Mouse (Mus musculus): Measurements from ENCODE around the gene D5Ertd579e. TPM values are rescaled to one million over a fixed set of nuclear protein-coding genes. Genes with fewer than 3 reads are reported as not detected.

D5Ertd579e gene
- polyA plus RNA-seq, 1 experiment from 2014 or later = 33.2 TPM

DNA sequence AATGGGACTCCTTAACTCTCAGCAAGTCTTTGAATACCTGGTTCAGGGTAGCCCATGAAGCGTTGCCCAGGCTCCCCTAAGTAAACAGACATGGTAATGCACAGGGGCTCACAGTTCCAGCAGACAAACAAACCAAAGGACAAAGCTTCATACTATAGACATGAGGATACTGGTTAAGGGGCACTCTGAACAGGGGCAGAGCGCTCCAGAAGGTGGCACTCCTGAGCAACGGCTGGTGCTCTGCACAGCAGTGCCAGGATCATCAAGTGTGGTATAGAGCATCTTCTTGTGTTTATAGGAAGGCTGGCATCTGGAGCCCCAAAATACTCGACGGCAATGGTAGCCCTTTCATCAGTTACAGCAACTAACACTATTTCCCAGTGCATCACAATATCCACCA lies 92.8 kb downstream of the D5Ertd579e start:
- no peaks in the 10 kb centered on the region for H3K9me3 ChIP-seq (ENCODE audit: control insufficient read depth, low read length)
- H3K4me3 ChIP-seq (ENCODE audit: control insufficient read depth in 1 of 2, insufficient read depth in 1 of 2, low read depth in 1 of 2, low read length in 2 of 2) = no peak overlapping the region
- no peak overlapping the region for H3K4me2 ChIP-seq (ENCODE audit: low read length)
- no peak overlapping the region for H3K27ac ChIP-seq (replicated peaks in 1 of 2; ENCODE audit: control insufficient read depth in 1 of 2, insufficient read depth in 1 of 2, low read depth in 2 of 2, low read length in 2 of 2)
- H3K9ac ChIP-seq (ENCODE audit: low read length) = no peak overlapping the region
- no peaks in the 10 kb centered on the region for H3K27me3 ChIP-seq (ENCODE audit: control insufficient read depth, insufficient read depth, low read length)
- H3K4me1 ChIP-seq (ENCODE audit: control insufficient read depth in 2 of 2, insufficient read depth in 2 of 2, low read length in 2 of 2) = no peaks in the 10 kb centered on the region
- H3K36me3 ChIP-seq (ENCODE audit: control insufficient read depth, insufficient read depth, low read length) = peaks cover 92% of the 10 kb centered on the region
- no peak for ATAC-seq (ENCODE audit: insufficient number of reproducible peaks, insufficient read depth, low FRiP score, low read depth)
- 76% methylated on average over 5 of the region's 5 CpGs for WGBS

DNA sequence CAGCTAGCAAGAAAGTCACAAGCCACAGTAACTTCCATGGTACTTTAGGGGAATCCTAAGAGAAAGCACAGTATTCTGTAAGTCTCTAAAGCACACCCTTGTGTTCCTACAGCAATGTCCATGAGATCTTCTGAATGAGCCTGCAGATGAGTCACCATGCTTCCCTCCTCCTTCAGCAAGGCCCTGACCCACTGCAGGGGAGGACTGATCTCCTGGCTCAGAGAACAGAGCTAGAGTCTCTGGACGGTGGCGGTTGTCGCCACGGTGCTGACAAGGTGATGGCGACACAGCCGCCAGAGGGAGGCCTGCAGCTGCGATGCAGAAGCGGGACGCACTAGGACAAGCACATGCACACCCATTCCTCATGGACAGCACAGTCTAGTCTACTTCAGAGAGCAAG lies 93.8 kb downstream of the D5Ertd579e start:
- Histone ChIP-seq H3K36me3 (ENCODE audit: control insufficient read depth, insufficient read depth, low read length) (peaks cover 84% of the 10 kb centered on the region), H3K4me2 (ENCODE audit: low read length) (no peak overlapping the region), H3K27ac (replicated peaks in 1 of 2; ENCODE audit: control insufficient read depth in 1 of 2, insufficient read depth in 1 of 2, low read depth in 2 of 2, low read length in 2 of 2) (no peak overlapping the region), H3K9ac (ENCODE audit: low read length) (no peak overlapping the region), H3K4me1 (ENCODE audit: control insufficient read depth in 2 of 2, insufficient read depth in 2 of 2, low read length in 2 of 2) (no peaks in the 10 kb centered on the region), H3K9me3 (ENCODE audit: control insufficient read depth, low read length) (no peaks in the 10 kb centered on the region), H3K4me3 (ENCODE audit: control insufficient read depth in 1 of 2, insufficient read depth in 1 of 2, low read depth in 1 of 2, low read length in 2 of 2) (no peak overlapping the region), H3K27me3 (ENCODE audit: control insufficient read depth, insufficient read depth, low read length) (no peaks in the 10 kb centered on the region)
- ATAC-seq (ENCODE audit: insufficient number of reproducible peaks, insufficient read depth, low FRiP score, low read depth) = no peak
- WGBS = 52% methylated on average over 9 of the region's 9 CpGs

DNA sequence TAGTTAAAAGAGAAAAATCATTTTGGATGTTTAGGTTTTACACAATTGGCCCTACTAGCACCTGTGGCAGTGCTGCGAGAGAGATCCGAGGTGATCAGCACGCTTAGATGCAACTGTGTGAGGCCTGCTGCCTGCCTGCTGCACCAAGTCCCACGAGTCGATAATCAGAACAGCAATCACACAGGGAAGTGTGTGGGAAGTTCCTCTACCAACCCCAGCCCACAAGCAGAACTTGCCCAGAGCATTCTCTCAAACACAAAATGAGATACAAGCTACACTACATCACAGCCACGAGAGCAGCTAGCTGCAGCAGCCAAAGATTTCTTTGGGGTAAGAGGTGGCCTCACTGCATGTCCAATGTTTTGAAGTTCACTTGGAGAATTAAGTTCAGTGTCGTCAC lies 94.3 kb downstream of the D5Ertd579e start:
- no peaks in the 10 kb centered on the region for H3K9me3 ChIP-seq (ENCODE audit: control insufficient read depth, low read length)
- no peak overlapping the region for H3K27ac ChIP-seq (replicated peaks in 1 of 2; ENCODE audit: control insufficient read depth in 1 of 2, insufficient read depth in 1 of 2, low read depth in 2 of 2, low read length in 2 of 2)
- no peak overlapping the region for H3K9ac ChIP-seq (ENCODE audit: low read length)
- H3K36me3 ChIP-seq (ENCODE audit: control insufficient read depth, insufficient read depth, low read length) = peaks cover 79% of the 10 kb centered on the region
- H3K27me3 ChIP-seq (ENCODE audit: control insufficient read depth, insufficient read depth, low read length) = no peaks in the 10 kb centered on the region
- H3K4me1 ChIP-seq (ENCODE audit: control insufficient read depth in 2 of 2, insufficient read depth in 2 of 2, low read length in 2 of 2) = no peaks in the 10 kb centered on the region
- no peak overlapping the region for H3K4me2 ChIP-seq (ENCODE audit: low read length)
- WGBS = 82% methylated on average over 7 of the region's 7 CpGs
- no peak for ATAC-seq (ENCODE audit: insufficient number of reproducible peaks, insufficient read depth, low FRiP score, low read depth)
- no peak overlapping the region for H3K4me3 ChIP-seq (ENCODE audit: control insufficient read depth in 1 of 2, insufficient read depth in 1 of 2, low read depth in 1 of 2, low read length in 2 of 2)

- no peaks in the 10 kb centered on the region for H3K27me3 ChIP-seq (ENCODE audit: control insufficient read depth, insufficient read depth, low read length)
- no peak for ATAC-seq (ENCODE audit: insufficient number of reproducible peaks, insufficient read depth, low FRiP score, low read depth)
- H3K4me2 ChIP-seq (ENCODE audit: low read length) = no peak overlapping the region
- WGBS = 91% methylated on average over 1 of the region's 1 CpGs
- no peak overlapping the region for H3K9ac ChIP-seq (ENCODE audit: low read length)
- H3K4me1 ChIP-seq (ENCODE audit: control insufficient read depth in 2 of 2, insufficient read depth in 2 of 2, low read length in 2 of 2) = no peaks in the 10 kb centered on the region
- peaks cover 52% of the 10 kb centered on the region for H3K36me3 ChIP-seq (ENCODE audit: control insufficient read depth, insufficient read depth, low read length)
- H3K27ac ChIP-seq (replicated peaks in 1 of 2; ENCODE audit: control insufficient read depth in 1 of 2, insufficient read depth in 1 of 2, low read depth in 2 of 2, low read length in 2 of 2) = no peak overlapping the region
- H3K9me3 ChIP-seq (ENCODE audit: control insufficient read depth, low read length) = no peaks in the 10 kb centered on the region
- no peak overlapping the region for H3K4me3 ChIP-seq (ENCODE audit: control insufficient read depth in 1 of 2, insufficient read depth in 1 of 2, low read depth in 1 of 2, low read length in 2 of 2)
Measured at GRCm38 (mm10) chr5:36598883-36599282, 96.9 kb downstream of the D5Ertd579e start.

GRCm38 (mm10) chr5:36597653-36598052 lies 98.2 kb downstream of the D5Ertd579e start:
- H3K4me3 ChIP-seq (ENCODE audit: control insufficient read depth in 1 of 2, insufficient read depth in 1 of 2, low read depth in 1 of 2, low read length in 2 of 2) = no peak overlapping the region
- no peak overlapping the region for H3K4me2 ChIP-seq (ENCODE audit: low read length)
- no peaks in the 10 kb centered on the region for H3K27me3 ChIP-seq (ENCODE audit: control insufficient read depth, insufficient read depth, low read length)
- H3K9me3 ChIP-seq (ENCODE audit: control insufficient read depth, low read length) = no peaks in the 10 kb centered on the region
- no peak for ATAC-seq (ENCODE audit: insufficient number of reproducible peaks, insufficient read depth, low FRiP score, low read depth)
- H3K4me1 ChIP-seq (ENCODE audit: control insufficient read depth in 2 of 2, insufficient read depth in 2 of 2, low read length in 2 of 2) = no peaks in the 10 kb centered on the region
- H3K9ac ChIP-seq (ENCODE audit: low read length) = no peak overlapping the region
- H3K27ac ChIP-seq (replicated peaks in 1 of 2; ENCODE audit: control insufficient read depth in 1 of 2, insufficient read depth in 1 of 2, low read depth in 2 of 2, low read length in 2 of 2) = no peak overlapping the region
- WGBS = 24% methylated on average over 4 of the region's 4 CpGs
- H3K36me3 ChIP-seq (ENCODE audit: control insufficient read depth, insufficient read depth, low read length) = peaks cover 40% of the 10 kb centered on the region

- H3K4me1 ChIP-seq (ENCODE audit: control insufficient read depth in 2 of 2, insufficient read depth in 2 of 2, low read length in 2 of 2) = no peaks in the 10 kb centered on the region
- WGBS = 70% methylated on average over 5 of the region's 5 CpGs
- no peak for ATAC-seq (ENCODE audit: insufficient number of reproducible peaks, insufficient read depth, low FRiP score, low read depth)
- no peak overlapping the region for H3K27ac ChIP-seq (replicated peaks in 1 of 2; ENCODE audit: control insufficient read depth in 1 of 2, insufficient read depth in 1 of 2, low read depth in 2 of 2, low read length in 2 of 2)
- H3K4me3 ChIP-seq (ENCODE audit: control insufficient read depth in 1 of 2, insufficient read depth in 1 of 2, low read depth in 1 of 2, low read length in 2 of 2) = no peak overlapping the region
- no peak overlapping the region for H3K9ac ChIP-seq (ENCODE audit: low read length)
- H3K4me2 ChIP-seq (ENCODE audit: low read length) = no peak overlapping the region
- H3K9me3 ChIP-seq (ENCODE audit: control insufficient read depth, low read length) = no peaks in the 10 kb centered on the region
- peaks cover 26% of the 10 kb centered on the region for H3K36me3 ChIP-seq (ENCODE audit: control insufficient read depth, insufficient read depth, low read length)
- no peaks in the 10 kb centered on the region for H3K27me3 ChIP-seq (ENCODE audit: control insufficient read depth, insufficient read depth, low read length)
Measured at GRCm38 (mm10) chr5:36596225-36596624, 99.6 kb downstream of the D5Ertd579e start.

GRCm38 (mm10) chr5:36595115-36595514 lies 100.7 kb downstream of the D5Ertd579e start:
- ATAC-seq (ENCODE audit: insufficient number of reproducible peaks, insufficient read depth, low FRiP score, low read depth) = no peak
- no peak overlapping the region for H3K9ac ChIP-seq (ENCODE audit: low read length)
- H3K36me3 ChIP-seq (ENCODE audit: control insufficient read depth, insufficient read depth, low read length) = peaks cover 15% of the 10 kb centered on the region

DNA sequence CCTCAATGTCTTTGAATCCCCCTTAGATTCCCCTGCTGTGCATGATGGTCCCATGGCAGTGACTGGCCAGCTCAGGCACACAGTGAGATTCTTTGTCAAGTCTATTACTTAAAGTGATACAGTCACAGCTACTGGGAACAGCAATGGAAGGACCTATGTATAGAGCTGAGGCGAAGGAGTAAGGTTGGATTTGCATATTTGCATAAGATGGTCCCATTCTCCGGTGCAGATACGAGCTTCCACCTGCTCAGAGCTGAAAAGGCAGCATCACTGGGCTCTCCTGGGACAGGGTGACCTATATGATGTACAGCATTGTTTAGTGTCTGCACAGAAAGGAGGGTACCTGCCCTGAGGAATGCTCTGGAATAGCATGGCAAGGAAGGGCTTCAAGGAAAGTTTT lies 101.5 kb downstream of the D5Ertd579e start:
- Histone ChIP-seq H3K9ac (ENCODE audit: low read length) (no peak overlapping the region), H3K4me3 (ENCODE audit: control insufficient read depth in 1 of 2, insufficient read depth in 1 of 2, low read depth in 1 of 2, low read length in 2 of 2) (no peak overlapping the region), H3K9me3 (ENCODE audit: control insufficient read depth, low read length) (no peaks in the 10 kb centered on the region), H3K27ac (replicated peaks in 1 of 2; ENCODE audit: control insufficient read depth in 1 of 2, insufficient read depth in 1 of 2, low read depth in 2 of 2, low read length in 2 of 2) (no peak overlapping the region), H3K4me2 (ENCODE audit: low read length) (no peak overlapping the region), H3K36me3 (ENCODE audit: control insufficient read depth, insufficient read depth, low read length) (peaks cover 7% of the 10 kb centered on the region), H3K4me1 (ENCODE audit: control insufficient read depth in 2 of 2, insufficient read depth in 2 of 2, low read length in 2 of 2) (no peaks in the 10 kb centered on the region), H3K27me3 (ENCODE audit: control insufficient read depth, insufficient read depth, low read length) (no peaks in the 10 kb centered on the region)
- 75% methylated on average over 3 of the region's 3 CpGs for WGBS
- ATAC-seq (ENCODE audit: insufficient number of reproducible peaks, insufficient read depth, low FRiP score, low read depth) = no peak

More at GRCm38 (mm10) chr5:36595115-36595514, 100.7 kb downstream of the D5Ertd579e start:
- no peaks in the 10 kb centered on the region for H3K9me3 ChIP-seq (ENCODE audit: control insufficient read depth, low read length)
- H3K4me2 ChIP-seq (ENCODE audit: low read length) = no peak overlapping the region
- no peak overlapping the region for H3K27ac ChIP-seq (replicated peaks in 1 of 2; ENCODE audit: control insufficient read depth in 1 of 2, insufficient read depth in 1 of 2, low read depth in 2 of 2, low read length in 2 of 2)
- 13% methylated on average over 3 of the region's 3 CpGs for WGBS
- H3K4me1 ChIP-seq (ENCODE audit: control insufficient read depth in 2 of 2, insufficient read depth in 2 of 2, low read length in 2 of 2) = no peaks in the 10 kb centered on the region
- no peaks in the 10 kb centered on the region for H3K27me3 ChIP-seq (ENCODE audit: control insufficient read depth, insufficient read depth, low read length)
- H3K4me3 ChIP-seq (ENCODE audit: control insufficient read depth in 1 of 2, insufficient read depth in 1 of 2, low read depth in 1 of 2, low read length in 2 of 2) = no peak overlapping the region
